Mouse (Mus musculus) liver, embryonic 14.5 days (tissue): Measurements from ENCODE around the gene Wnt1. TPM values are rescaled to one million over a fixed set of nuclear protein-coding genes. Genes with fewer than 3 reads are reported as not detected.

Experiments used
- ATAC-seq: fragments of 200-750 bp; cut with Nextera tagmentation; 2 replicates; pipeline ENCODE4 v1.8.0; 2017; ENCODE audit warnings: moderate number of reproducible peaks, mild to moderate bottlenecking, moderate library complexity; ENCODE audit not compliant: insufficient read depth
- DNase-seq, 3 experiments: peaks; one replicate each; pipeline ENCODE4 v3.0.0-alpha.2; 2012 to 2013; ENCODE audit warnings: low read depth in 3 of 3, low spot score in 3 of 3
- H3K27ac ChIP-seq: fragments of 300-500 bp; sonication (generic); 2 replicates; pipeline ENCODE4 v1.5.1; 2014; ENCODE audit warnings: moderate library complexity, mild to moderate bottlenecking, control low read depth, inconsistent platforms
- H3K27me3 ChIP-seq: fragments of 300-500 bp; sonication (generic); 2 replicates; pipeline ENCODE4 v1.6.1; 2014; ENCODE audit warnings: mild to moderate bottlenecking, low read length, moderate library complexity; ENCODE audit not compliant: control insufficient read depth, insufficient read depth
- H3K36me3 ChIP-seq: fragments of 300-500 bp; sonication (generic); replicated peaks from 2 replicates; pipeline ENCODE4 v1.6.1; 2014; ENCODE audit warnings: low read depth; ENCODE audit not compliant: control insufficient read depth, insufficient read depth
- H3K4me1 ChIP-seq, 2 experiments: fragments of 200-500 bp in 1 of 2; fragments of 300-500 bp in 1 of 2; sonication (generic) in 1 of 2; replicated peaks; 2 replicates each; pipeline ENCODE4 v1.6.1; 2012 to 2014; ENCODE audit warnings: antibody characterized with exemption in 1 of 2, inconsistent platforms in 1 of 2, low read length in 1 of 2; ENCODE audit not compliant: control insufficient read depth in 2 of 2, insufficient read depth in 2 of 2
- H3K4me2 ChIP-seq: fragments of 300-500 bp; sonication (generic); 2 replicates; pipeline ENCODE4 v1.6.1; 2014; ENCODE audit warnings: low read depth, mild to moderate bottlenecking, control low read depth, moderate library complexity
- H3K4me3 ChIP-seq, 2 experiments: fragments of 200-500 bp in 1 of 2; fragments of 300-500 bp in 1 of 2; sonication (generic) in 1 of 2; 2 replicates each; pipeline ENCODE4 v1.5.1; 2012 to 2014; ENCODE audit warnings: low read depth in 2 of 2, low read length in 2 of 2, mild to moderate bottlenecking in 2 of 2, control low read depth in 1 of 2, inconsistent platforms in 1 of 2, moderate library complexity in 1 of 2; ENCODE audit not compliant: insufficient read depth in 1 of 2
- H3K9ac ChIP-seq: fragments of 300-500 bp; sonication (generic); replicated peaks from 2 replicates; pipeline ENCODE4 v1.6.1; 2014; ENCODE audit warnings: mild to moderate bottlenecking, control low read depth, moderate library complexity
- H3K9me3 ChIP-seq: fragments of 300-500 bp; sonication (generic); 2 replicates; pipeline ENCODE4 v1.6.1; 2016; ENCODE audit warnings: low read length, mixed read lengths; ENCODE audit not compliant: control insufficient read depth
- CTCF ChIP-seq: IDR thresholded peaks from 2 replicates; pipeline ENCODE4 v1.5.1; 2016; ENCODE audit warnings: antibody characterized with exemption, low read depth, control low read depth
- EP300 ChIP-seq: IDR thresholded peaks from 2 replicates; pipeline ENCODE4 v1.6.1; 2016; ENCODE audit warnings: antibody characterized with exemption, low read depth
- WGBS: fragments of 180-500 bp; shearing (Covaris S2); extraction: QIAGEN DNeasy Blood & Tissue Kit; methylation state at CpG from one replicate; pipeline ENCODE4 v1.1.7; 2014; ENCODE audit not compliant: insufficient replicate concordance; 5-methylcytosine and 5-hydroxymethylcytosine counted together
- polyA plus RNA-seq, 2 experiments: library from polyadenylated mRNA; depleted of rRNA in 1 of 2; stranded (reverse) in 1 of 2; unstranded in 1 of 2; fragments of >200 nt; fragmentation: Nextera tagmentation in 1 of 2; extraction: Ambion mirVana in 1 of 2; gene quantifications; 2 replicates each; pipeline versions ENCODE4 v1.2.1 to v1.2.3; 2012 to 2014

Gene Wnt1
- polyA plus RNA-seq, 2 experiments: not detected

- H3K27me3 ChIP-seq: no peaks in the 10 kb centered on the region
- ATAC-seq (no peak), DNase-seq (no peak)
- H3K36me3 ChIP-seq: no peaks in the 10 kb centered on the region
- WGBS: 64% methylated on average over 6 of the region's 6 CpGs
- H3K9me3 ChIP-seq: no peaks in the 10 kb centered on the region
- no peak for TF ChIP-seq EP300
- no peak for TF ChIP-seq CTCF
- H3K4me2 ChIP-seq: no peak overlapping the region
- no peak overlapping the region for H3K4me3 ChIP-seq
- no peak overlapping the region for H3K27ac ChIP-seq
- H3K9ac ChIP-seq: no peak overlapping the region
- H3K4me1 ChIP-seq: peaks cover 0 to 2% of the 10 kb centered on the region in 2 experiments; a peak in 1 of 4 replicates
Measured at GRCm38 (mm10) chr15:98747296-98747695, 42.4 kb upstream of the Wnt1 start.

GRCm38 (mm10) chr15:98749093-98749492, 40.6 kb upstream of the Wnt1 start:
- peaks cover 0 to 9% of the 10 kb centered on the region in 2 experiments; a peak in 2 of 4 replicates for H3K4me1 ChIP-seq
- no peak overlapping the region for H3K27ac ChIP-seq
- no peak overlapping the region for H3K9ac ChIP-seq
- no peaks in the 10 kb centered on the region for H3K36me3 ChIP-seq
- no peaks in the 10 kb centered on the region for H3K27me3 ChIP-seq
- TF ChIP-seq CTCF (no peak), EP300 (no peak)
- H3K4me2 ChIP-seq: no peak overlapping the region
- no peaks in the 10 kb centered on the region for H3K9me3 ChIP-seq
- WGBS: 80% methylated on average over 2 of the region's 2 CpGs
- ATAC-seq (no peak), DNase-seq (no peak)
- H3K4me3 ChIP-seq: no peak overlapping the region

- Histone ChIP-seq H3K4me1 (peaks cover 0 to 8% of the 10 kb centered on the region in 2 experiments; a peak in 2 of 4 replicates), H3K27me3 (no peaks in the 10 kb centered on the region), H3K9me3 (no peaks in the 10 kb centered on the region), H3K4me3 (no peak overlapping the region), H3K27ac (no peak overlapping the region), H3K4me2 (no peak overlapping the region), H3K9ac (no peak overlapping the region), H3K36me3 (no peaks in the 10 kb centered on the region)
- ATAC-seq (peak; percentile 68), DNase-seq (no peak)
- TF ChIP-seq CTCF: no peak
- peak; percentile 37; the same call in 1 of the 2 replicates for TF ChIP-seq EP300
- WGBS: 45% methylated on average over 8 of the region's 8 CpGs
Measured at GRCm38 (mm10) chr15:98753021-98753423, 36.6 kb upstream of the Wnt1 start.

GRCm38 (mm10) chr15:98754125-98754524, 35.5 kb upstream of the Wnt1 start:
- no peak for TF ChIP-seq CTCF
- TF ChIP-seq EP300: no peak
- WGBS: 50% methylated on average over 2 of the region's 2 CpGs

GRCm38 (mm10) chr15:98762201-98762621, 27.4 kb upstream of the Wnt1 start:
- Histone ChIP-seq H3K9ac (peak overlapping the region; percentile 72), H3K4me1 (peaks cover 0 to 6% of the 10 kb centered on the region in 2 experiments; a peak in 3 of 4 replicates), H3K36me3 (no peaks in the 10 kb centered on the region), H3K9me3 (no peaks in the 10 kb centered on the region), H3K27ac (no peak overlapping the region), H3K4me2 (peak overlapping the region; percentile 98), H3K4me3 (peak overlapping the region; percentile 71 to 91), H3K27me3 (peaks cover 5% of the 10 kb centered on the region)
- WGBS: 1% methylated on average over 24 of the region's 24 CpGs
- DNase-seq (peak in 1 of 3 experiments; percentile 39), ATAC-seq (peak; percentile 67)
- no peak for TF ChIP-seq EP300
- TF ChIP-seq CTCF: peak; percentile 11; the same call in 1 of the 2 replicates

More at GRCm38 (mm10) chr15:98754125-98754524, 35.5 kb upstream of the Wnt1 start:
- no peak overlapping the region for H3K27ac ChIP-seq
- H3K36me3 ChIP-seq: no peaks in the 10 kb centered on the region
- H3K4me1 ChIP-seq: peaks cover 0 to 7% of the 10 kb centered on the region in 2 experiments; a peak in 2 of 4 replicates
- no peak for ATAC-seq
- no peak overlapping the region for H3K9ac ChIP-seq
- no peaks in the 10 kb centered on the region for H3K27me3 ChIP-seq
- H3K4me3 ChIP-seq: no peak overlapping the region
- no peak for DNase-seq
- H3K4me2 ChIP-seq: no peak overlapping the region
- H3K9me3 ChIP-seq: no peaks in the 10 kb centered on the region
